Mouse (Mus musculus): ENCODE results near the gene Ap1g2.

The Ap1g2 gene

DNA sequence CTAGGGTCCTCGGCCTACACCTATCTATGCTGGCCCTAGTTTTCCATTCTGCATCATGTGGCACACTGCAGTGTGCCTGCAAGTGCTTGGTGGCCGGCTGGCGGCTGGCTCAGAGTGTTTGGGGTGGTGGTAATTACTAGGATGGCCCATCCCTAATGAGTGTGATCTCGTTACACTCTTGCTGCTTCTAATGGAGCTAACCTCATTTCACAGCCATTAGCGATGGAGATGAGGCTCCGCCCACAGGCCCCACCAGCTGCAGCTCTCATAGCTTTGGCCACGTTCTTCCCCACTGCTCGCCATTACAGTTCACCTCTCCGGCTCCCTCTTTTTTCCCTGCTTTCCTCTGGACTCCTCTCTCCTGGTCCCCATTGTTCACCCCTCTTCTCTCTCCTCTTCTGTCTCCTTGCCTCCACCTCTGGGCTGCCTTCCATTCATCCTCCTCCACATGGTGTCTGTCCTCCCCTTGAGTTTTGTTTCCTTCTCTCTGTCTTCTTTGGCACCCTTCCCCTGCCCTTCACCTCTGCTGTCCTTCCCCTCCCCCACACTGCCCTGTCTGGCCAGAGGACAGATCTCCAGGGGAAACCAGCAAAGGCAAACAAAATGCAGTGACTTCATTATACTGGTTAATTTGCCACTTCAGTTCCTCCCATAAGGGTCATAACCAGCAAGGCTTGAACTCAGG, 20.9 kb downstream of the Ap1g2 start:
- DNase-seq: no peak

DNA sequence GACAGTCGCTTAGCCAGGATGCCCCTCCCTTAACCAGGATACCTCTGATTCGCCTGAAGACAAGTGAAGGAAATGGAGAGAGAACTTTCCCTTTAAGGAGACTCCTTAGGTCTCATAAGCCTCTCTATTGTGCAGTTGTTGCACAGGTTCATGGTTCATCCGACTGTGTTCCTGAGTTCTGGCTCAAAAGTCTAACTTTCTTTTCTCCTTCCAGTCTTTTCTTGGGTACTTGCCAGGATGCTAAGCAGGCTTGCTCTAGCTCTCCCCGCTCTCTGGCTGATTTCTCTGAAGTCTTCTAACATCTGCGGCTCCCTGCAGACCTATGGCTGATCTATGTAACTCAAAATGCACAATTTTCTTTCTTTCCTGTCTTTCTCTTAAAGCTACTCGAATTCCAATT, 22.9 kb downstream of the Ap1g2 start:
- no peak for DNase-seq

DNA sequence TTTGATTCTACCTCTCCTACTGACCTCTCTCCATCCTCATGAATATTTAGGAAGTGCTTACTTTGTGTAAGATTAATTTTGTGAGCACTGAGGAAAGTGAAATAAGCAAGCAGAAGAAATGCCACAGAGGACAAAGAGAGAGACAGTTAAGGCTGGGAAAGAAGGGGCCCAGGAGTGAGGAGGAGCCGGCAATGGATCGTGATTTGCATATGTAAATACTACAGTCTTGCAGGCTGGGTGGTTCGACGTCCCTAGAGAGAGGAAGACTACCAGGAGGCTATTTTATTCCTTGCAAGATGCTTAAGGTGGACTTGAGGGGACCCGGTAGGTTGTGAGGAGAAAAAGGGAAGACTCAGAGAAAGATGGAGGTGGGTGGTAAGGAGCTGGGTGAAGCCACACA, 25.3 kb downstream of the Ap1g2 start:
- DNase-seq: no peak

DNA sequence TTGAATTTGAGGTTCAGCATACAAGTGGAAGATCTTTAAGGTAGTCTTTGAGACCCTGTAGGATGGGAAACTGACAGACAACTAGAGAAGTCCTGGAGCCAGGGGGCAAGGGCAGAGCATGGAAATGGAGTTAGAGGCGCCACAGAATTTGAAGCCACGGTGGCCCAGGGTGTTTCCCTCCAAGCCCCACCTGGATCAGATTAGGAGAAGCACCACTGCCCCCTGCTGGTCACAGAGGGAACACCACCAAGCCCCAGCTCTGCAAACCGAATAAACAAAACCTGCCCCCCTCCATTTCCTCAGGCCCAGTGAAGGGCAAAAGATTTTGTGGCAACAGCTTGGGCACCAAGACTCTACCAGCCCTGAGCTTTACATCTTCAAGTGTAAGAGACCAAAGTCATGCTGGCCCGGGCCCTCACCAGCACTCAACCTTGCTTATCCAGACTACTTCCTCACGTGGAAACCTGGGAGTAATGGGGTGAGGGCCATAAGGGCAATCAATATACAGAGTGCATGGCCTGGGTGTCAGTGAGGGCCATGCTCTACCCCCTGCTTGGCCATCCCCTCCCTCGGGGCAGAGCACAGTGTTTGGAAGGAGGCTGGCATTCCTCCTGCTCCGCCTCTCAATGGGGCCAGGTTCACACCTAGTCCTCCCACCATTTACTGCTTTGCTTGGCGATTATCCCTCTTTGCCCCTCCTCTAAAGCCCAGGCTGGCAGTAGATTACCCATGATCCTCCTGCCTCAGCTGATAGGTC, 27.0 kb downstream of the Ap1g2 start:
- peak; percentile 56 for DNase-seq

DNA sequence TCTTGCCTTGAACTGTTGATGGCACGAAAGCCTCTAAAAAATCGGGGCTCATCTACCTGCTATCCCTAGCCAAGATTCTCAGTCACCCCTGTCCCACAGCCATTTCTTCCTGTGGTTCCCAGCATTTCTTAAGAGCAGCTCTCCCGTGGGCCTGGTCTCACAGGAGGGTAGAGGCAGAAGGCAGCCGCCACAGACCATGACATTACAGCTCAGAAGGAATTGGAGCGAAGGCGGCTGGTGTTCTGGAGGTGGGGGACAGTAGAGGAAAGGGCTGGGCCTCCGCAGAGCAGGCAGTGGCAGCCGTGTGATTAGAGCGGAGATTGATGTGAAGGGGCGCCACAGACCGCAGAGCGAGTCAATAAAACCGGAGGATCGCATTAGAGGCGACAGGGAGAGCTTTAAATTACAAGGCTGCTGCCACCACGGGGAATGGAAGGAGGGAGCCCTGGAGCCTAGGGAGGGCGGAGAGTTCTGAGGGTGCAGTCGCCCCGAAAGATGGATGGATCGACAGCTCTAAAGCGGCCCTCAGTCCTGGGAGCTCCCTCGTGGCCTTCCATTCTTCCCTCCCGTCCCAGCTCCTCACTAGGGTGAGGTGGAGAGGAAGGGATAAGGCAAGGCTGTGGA, 27.9 kb downstream of the Ap1g2 start:
- no peak for DNase-seq

DNA sequence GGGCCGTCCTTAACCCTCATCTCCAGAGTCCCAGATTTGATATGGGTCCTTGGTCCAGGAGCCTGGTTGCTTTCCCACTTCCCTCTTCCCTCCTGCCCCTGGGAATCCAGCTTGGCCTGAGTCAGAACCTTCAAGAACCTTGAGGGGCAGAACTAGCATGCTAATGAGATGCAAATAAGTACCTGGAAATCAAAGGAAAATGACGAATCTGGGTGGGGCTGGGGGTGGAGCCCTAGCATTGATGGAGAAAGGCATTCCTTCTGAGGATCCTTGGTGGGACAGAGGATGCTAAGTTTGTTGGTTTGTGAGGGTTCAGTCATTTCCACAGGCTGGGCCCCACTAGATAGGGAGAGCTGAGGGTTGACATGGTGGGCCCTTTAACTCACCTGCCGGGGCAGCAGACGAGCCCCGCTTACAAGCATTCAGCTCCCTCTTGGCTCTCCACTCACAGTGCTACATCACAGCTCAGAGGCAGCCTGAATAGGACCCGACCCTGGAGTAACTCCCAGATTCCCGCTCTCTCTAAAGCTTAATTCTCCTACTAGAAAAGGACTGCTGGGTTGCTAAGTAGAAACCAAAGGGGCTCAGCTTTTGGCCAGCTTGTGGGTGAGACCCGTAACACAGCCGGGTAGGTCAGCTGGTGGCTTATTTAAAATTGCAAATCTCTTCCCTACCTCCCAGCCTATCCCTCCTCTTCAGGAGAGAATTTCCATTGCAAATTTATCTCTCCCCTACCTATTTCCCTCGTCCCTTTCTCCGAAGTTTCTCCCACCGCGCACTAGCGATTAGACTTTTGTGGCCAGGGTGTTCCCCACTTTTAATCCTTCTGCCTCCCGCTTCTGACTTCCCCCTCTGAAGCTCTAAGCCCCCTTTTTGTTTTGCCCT, 28.7 kb downstream of the Ap1g2 start:
- peak; percentile 67 for DNase-seq

DNA sequence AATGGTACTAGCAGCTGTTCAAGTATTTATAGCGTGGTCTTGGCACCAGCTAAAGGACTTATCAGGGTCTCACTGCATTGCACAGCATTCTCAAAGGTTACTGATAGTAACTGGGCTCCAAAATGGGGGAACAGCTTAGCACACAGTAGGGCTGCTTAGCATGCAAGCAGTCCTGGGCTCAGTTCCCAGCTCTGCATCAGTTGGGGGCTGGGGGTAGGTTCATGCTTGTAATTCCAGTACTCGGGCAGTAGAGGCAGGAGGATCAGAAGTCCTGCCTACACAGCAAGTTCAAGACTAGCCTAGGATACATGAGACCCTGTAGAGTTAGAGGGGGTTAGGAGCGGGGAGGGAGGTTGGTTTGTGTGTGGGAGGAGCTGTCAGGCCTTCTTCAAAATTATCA, 29.4 kb downstream of the Ap1g2 start:
- DNase-seq: no peak

DNA sequence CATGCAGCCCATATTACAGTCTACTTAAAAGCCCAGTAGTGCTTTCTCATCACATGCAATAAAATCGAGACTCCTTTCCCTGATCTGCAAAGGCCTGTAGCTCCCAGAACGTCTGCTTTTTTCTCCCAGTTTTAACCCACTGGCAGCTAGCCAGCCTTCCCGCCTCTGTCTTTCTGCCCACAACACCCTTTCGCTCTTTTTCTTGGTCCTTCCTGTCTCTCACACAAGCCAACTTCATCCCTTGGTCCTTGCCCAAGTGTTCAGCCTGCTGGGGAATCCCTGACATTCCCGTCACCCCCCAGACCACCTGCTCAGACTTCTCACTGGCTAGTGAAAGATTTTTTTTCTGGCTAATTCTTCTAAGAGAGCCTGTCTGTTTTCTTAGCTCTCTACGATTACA, 30.2 kb downstream of the Ap1g2 start:
- DNase-seq: peak; percentile 47

DNA sequence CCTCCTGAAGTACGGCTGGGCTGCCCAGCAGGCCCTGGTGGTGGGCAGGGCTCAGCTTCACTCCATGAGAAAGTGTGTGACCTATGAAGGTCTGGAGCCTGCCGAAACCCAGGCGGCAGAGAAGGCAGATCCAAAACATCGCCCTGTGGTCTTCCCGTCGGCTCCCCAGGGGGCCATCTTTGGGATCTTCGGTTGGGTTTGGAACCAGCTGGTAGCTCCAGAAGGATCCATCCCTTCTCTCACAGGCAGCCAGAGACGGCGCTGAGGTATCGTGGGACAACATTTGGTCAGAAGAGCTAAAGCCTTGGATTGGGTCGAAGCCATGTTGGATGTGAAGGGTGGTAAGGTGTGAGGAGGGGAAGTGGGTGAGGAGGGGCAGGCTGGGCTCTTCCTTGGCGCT, 32.0 kb downstream of the Ap1g2 start:
- DNase-seq: no peak

DNA sequence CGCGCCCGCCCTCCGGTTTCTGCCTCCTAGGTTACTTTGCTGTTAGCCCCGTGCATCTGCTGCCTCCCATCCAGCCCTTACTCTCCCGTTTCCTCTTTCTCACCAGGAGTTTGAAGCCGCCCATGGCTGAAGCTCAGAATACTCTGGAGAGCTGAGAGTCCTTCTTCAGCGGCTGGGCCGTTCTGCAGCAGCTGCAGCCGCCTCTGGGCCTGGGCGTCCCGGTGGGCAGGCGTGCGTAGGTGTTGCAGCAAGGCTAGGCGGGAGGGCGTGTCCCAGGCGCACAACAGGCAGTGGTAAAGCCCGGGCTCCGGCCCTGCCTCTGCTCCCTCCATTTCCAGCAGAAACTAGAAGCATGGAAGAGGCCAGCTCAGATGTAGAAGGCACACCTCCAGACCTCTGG, 34.6 kb downstream of the Ap1g2 start:
- DNase-seq: no peak

DNA sequence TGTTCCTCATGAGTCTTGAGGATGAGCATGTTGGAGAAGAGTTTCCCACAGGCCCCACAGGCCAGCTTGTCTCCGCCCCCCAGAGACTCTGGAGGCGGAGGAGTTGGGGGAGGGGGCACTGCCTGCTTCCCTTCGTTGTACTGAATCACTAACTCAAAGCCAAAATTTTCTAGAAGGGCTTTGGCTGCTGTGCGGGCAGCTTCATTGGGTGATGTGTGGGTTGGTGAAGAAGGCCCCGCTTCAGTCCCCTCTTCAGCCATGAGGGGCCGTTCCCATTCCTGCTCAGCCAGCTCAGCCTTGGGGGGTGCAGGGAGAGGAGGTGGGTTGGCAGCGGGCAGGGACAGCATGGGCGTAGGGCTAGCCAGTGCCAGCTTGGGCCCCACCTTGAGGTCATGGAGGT, 40.4 kb downstream of the Ap1g2 start:
- DNase-seq: no peak

DNA sequence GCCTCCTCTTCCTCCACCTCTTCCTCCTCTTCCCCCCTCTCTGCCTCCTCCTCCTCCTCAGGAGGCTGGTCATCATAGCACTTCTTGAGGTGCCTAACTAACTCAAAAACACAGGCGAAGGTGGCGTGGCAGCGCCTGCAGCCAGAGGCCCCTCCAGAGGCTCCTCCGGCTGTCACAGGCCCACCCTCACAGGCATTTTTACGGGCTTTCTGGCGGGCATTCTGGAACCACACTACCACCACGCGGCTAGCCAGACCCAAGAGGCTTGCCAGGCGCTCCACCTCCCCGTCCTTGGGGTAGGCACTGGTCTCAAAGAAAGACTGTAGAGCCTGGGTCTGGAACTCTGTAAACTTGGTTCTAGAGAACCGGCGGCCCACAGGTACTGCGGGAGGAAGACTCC, 41.0 kb downstream of the Ap1g2 start:
- no peak for DNase-seq

DNA sequence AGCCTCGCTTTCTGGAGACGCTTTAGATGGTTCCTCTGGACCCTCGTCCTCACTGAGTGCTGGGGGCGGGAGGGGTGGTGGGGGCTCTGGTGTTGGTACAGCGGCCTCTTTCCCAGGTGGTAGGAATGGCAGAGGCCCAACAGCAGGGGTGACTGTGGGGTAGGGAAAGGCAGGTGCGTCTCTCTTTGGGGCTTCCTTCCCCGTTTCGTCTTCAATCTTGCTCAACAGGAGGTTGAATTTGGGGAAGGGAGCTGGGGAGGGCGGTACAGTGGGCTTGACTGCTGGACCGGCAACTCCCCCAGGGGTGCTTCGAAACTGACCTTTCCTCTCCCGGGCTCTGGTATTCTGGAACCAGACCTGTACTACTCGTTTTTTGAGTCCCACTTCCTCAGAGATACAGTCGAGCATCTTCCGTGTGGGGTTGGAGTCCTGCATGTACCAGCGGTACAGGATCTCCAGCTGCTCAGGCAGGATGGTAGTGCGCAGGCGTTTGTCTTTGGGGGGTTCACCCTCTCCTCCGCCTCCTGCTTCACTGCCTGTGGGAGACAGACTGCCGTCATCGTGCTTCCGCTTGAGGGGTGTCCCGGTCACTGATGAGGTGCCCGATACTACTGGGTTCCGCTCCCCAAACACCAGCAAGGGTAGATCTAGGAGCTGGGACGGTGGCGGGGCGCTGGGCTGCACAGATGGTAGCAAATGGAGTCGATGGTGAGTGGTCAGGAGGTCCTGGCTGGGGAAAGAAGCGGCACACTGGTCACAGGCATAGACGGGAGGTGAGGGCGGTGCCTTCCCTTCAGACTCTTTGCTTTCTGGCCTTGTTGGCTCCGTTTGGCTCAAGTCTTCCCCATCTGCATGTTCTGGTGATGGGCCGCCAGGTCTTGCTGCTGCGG, 41.7 kb downstream of the Ap1g2 start:
- peak; percentile 66 for DNase-seq

DNA sequence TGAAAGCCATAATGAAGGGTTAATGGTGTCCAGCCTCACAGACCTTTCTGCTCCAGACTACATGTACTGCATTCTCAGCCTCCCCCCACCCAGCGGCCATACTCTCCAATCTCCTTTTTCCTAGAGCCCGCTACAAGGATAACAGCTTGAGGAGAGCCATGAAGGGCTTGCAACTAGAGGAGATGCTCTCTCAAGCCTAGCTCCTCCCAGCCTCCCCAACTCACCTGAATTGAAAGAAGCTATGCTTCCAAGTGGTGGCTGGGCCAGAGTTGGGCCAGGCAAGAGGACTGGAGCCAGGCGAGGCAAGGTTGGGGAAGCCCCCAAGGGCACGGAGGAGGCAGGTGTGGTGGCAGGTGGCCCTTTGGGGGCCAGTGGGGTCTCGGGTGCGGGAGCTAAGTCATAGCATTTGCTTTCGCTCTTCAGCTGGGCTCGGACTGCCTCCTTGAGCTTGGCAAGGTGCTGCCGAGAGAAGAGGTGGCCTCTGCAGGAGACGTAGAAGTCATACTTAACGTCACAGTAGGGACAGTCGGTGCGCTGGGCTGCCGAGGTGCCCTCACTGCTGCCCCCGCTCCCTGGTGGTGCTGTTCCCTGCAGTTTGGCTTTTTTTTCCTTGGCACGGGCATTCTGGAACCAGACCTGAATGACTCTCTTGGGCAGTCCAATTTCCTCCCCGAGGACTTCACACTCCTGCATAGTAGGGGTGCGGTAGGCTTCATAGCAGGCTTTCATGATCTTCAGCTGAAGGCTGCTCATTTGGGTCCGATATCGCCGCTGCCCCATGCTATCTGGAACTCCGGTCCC, 42.6 kb downstream of the Ap1g2 start:
- no peak for DNase-seq

DNA sequence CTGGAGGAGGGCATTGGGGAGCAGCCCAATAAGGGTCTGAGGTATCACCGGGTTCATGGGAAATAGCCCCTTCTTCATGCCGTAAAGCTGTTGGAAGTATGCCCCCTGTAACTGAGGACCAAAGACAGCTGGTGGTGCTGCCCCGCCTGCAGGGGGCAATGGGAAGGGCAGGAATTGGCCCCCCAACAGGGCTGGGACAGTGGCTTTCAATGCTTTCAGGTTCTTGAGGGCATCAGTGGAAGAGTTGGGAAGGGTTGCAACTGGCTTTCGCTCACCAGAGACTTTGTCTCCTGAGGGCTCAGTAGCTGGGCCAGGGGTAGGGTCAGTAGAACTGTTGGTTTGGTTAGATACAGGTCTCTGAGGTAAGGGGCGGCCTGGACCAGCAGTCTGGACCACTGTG, 43.3 kb downstream of the Ap1g2 start:
- no peak for DNase-seq

DNA sequence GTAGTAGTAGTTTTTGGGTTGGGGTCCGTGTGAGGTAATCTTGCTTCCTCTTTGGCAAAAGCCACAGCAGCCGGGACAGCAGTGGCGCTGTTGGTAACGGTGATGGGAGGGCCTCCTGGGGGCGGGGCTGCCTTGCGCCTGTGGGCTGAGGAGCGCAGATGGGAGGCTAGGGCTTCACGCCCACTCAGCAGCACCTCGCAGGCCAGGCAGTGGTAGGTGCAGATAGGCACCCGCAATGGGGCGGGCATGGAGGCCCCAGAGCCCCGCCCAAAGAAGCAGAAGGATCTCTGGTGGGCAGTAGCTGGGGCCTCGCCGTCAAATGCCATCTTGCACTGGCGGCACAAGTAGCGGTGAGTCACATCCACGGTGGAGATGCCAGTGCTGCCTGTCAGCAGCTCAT, 43.8 kb downstream of the Ap1g2 start:
- DNase-seq: peak; percentile 79

DNA sequence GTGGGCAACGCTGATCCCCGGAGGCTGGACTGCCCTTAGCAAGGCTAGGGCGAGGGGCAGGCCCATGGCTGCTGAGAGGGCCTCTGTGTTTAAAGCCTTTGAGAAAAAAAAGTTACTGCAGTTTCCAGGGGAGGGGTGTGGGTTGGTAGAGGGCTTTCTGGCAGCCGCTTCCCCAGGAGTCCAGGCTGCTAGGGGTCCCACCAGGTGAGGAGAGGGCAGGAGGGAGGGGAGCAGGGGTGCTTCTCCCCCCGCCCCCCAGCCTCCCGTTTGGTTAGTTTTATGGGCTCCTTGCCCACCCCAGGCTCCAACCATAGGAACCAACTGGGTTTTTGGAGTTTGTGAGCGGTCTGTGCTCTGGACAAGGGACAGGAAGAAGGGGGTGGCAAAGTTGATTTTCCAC, 44.5 kb downstream of the Ap1g2 start:
- DNase-seq: no peak

DNA sequence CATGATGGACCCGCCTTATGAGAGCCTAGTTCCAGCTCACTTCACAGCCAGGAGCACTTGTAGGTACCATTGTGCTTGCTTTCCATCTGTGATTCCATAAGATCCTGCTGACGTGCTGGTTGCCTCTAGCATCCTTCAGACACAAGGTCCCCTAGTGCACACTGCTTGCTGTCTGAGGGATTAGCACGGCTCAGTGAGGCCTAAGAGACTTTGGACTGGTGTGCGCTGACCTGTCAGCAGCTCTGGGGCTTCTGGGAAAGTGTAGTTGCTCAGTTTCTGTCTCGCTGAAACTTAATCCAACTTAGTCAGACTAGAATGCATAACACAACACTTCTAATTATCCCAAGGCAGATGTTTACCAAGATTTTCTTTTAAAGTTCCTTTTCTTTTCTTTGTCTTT, 46.5 kb downstream of the Ap1g2 start:
- no peak for DNase-seq

DNA sequence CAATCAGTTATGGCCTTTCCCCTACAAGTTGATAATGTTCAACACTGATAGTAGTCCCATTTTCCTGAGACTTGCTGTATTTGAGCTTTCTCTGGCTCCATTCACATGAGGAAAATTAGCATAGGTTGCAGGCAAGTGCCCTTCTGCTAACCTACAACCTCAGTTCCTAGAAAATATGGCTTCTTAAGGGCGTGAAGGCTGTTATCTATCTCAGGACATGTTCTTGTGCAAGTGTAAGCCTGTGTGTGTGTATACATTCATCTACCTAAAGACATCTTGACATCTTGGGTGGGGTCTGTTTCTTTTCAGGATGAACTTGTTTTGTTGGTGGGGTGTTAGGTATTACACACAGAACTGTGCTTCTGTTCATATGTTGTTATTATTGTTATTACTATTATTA, 47.4 kb downstream of the Ap1g2 start:
- no peak for DNase-seq

DNA sequence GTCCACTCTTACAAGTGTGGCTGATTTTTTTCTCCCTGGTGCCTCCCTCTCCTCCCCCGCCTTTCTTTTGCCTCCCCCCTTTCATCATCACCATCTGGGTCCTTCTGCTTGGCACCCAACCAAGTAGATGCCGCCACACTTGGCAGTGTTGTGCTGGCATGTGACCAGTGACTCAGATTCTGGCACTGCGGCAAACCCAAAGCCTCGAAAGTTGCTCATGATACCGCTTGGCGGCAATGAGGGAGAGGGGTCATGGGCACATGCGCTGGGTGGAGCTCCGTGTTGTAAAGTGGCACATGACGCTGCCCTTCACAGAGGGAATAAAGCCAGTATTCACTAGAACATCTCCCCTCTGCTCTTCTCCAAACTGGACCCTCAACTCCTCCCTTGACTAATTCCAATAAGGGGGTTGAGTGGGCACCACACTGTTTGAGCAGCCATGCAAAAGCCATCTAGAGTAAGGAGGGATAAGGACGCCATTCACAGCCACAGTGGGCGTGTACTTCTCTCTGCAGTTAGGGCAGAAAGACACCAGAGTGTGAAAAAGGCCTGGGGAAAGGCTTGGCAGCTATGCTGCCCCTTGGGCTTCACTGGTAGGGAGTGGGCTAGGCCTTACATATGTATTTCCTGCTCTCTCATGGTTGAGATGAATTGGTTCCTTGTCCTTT, 51.1 kb downstream of the Ap1g2 start:
- DNase-seq: peak; percentile 92
